Mouse (Mus musculus) thymus, postnatal 25 days (tissue): ENCODE measurements around the gene Igf1r.
A peak's percentile ranks its signal among the peaks of the same experiment; 100 is the strongest.

Experiments used
- DNase-seq: peaks from one replicate; pipeline ENCODE4 v3.0.0; 2022

Igf1r gene

DNA sequence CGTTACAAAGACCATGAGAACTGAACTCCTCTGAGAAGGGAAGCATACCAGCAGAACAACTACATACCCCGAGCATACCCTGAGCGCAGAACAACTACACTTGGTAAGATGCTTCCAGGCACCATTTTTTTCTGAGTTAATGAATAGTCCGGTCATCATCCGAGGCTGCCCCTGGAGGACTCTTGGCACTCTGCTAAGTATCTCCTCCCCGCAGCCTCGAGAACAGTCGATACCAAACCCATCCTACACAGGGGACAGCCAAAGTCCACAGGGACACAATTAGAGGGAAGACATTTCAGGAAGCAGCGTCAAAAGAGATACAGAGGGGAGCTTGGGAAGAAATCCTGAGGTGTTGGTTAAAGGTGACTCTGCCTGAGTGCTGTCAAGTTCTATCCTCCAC is 288.6 kb downstream of the Igf1r start:
- no peak for DNase-seq

DNA sequence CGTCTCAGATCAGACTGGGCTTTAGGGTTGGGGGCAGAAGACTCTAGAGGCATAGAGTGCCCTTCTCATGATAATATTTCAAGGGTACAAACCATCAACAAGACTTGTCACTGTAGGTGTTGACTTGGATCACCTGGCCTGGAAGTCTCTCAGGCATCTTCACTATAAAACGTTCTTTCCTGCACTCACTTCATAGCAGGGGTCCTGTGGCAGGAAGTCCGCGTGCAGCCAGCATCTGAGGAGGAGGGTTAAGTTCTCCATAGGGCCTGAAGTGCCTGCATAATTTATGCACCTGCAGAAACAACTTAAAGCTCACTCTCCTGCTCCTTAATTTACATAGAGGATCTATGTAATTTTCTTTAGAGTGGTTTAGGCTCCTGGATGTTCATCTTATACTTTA is 293.1 kb downstream of the Igf1r start:
- DNase-seq: peak; percentile 22

DNA sequence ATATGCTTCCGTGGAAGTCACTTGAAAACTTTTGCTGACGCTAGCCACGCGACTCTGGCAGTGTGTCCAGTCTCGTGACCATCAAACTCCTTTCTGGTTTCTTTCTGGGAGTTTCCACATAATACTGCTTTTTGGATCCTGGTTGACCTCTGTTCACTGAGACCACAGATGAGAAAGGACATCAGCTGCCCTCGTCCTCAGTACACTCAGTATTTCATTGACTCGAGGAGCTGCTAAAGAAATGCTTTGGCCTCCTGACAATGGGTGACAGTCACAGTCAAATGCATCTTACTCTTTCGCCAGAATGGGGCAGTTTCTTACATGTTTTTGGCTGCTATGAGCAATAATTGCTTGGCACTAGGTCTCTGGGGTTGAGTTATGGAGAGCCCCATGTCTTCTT is 293.6 kb downstream of the Igf1r start:
- no peak for DNase-seq

DNA sequence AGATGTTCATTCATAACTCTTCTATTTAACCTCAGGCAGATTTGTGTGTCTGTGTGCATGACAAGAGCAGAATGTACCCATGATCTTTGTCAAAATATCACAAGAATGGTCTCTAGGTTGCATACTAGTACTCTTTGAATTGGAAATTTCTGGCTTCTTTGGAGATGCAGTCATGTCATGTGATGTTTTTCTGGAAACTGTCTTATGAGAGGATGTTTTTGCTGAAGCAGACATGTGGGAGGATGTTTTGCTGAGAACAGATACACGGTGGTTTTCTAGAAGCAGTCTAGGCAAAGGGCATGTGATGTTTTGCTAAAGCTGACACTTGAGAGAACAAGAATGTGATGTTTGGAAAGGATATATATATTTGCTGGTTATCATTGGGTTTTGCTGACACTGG is 297.8 kb downstream of the Igf1r start:
- no peak for DNase-seq

DNA sequence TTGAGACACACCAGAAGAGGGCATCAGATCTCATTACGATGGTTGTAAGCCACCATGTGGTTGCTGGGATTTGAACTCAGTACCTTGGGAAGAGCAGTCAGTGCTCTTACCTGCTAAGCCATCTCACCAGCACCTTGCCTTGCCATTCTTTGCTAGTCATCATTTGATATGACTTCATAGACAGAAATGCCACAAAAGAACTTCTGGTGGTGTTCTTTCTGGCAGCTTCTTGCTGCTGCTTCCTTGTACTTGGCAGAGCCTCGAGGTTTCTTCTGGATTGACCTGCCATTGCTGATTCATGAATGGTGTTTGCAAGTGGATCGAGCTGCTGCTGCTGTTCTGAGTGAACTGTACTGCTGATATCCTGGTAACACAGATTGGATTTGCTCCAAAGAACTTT is 298.3 kb downstream of the Igf1r start:
- DNase-seq: no peak

DNA sequence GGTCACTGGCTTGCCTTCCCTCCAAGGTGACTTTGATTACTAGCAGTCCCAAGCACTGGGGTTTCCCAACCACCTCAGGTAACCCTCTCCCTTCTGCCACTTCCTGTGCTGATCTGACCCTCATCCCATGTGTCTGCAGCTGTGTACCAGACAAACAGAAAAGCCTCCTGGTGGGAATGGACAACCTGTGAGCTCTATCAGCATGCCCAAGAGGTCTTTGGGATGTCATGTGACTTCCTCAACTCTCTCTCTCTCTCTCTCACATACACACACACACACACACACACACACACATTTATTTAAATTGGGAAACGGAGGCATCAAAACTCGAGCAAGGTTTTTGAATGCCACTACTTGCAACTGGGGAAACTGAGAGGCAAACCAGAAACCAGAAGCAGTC is 305.1 kb downstream of the Igf1r start:
- no peak for DNase-seq

DNA sequence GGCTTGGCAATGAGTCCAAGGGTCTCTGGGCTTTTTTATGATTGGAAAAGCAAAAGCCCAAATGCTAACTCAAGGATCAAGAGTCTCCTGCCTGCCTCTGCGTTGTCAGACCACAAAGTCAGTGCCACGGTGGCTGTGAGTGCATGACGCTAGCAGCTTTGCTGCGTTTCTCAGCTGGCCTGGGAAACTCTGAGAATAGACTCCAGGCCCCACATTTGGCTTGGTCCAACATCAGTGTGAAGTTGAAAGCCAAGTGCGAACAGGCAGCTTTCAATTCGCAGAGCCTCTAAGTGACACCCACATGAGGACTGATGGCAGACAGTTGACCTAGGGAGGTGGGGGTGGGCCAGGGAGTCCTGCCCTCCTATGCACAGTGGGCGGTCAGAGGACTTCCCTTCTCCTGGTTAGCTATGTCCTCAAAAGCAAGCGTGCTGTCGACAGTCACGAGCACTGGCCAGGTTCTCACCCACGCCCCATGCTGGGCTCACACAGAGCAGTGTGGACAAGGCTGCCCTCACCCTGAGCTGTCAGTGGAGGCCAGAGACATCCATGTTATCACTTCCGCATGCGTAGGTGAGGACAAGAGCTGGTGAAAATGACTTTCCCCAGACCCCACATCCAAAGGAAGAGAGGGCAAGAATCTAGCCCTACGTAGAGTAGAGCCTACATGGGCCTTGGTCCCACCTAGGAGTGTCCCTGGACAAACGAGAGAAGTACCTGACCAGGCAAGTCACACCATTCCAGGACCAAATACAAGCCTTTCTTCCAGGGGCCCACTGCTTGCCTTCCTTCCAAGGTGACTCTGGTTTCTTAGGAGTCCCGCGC is 305.9 kb downstream of the Igf1r start:
- no peak for DNase-seq

DNA sequence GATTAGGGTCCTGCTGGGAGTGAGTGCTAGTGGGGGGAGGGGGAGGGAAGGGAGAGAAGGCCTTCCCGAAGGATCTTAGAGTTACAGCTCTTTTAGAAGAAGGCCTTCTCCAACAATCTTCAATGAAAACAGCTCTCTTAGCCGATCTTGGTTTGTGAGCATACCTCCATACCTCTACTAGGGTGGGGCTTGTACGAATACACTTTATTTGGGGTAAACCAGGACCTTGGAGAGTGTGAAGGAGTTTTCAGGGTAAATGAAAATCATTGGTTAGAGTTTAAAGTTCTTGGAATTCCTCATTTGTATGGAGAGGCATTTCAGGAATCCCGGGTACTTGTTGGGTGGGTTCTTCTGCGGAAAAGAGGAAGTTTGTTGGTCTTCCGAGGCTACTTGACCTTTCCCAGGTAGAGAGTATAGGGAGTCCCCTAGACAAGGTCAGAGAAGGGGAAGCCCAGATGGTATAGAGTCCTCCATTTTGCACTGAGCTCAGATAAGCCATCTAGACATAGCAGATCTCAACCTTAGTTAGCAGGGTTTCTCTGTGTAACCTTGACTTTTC is 307.0 kb downstream of the Igf1r start:
- DNase-seq: no peak

DNA sequence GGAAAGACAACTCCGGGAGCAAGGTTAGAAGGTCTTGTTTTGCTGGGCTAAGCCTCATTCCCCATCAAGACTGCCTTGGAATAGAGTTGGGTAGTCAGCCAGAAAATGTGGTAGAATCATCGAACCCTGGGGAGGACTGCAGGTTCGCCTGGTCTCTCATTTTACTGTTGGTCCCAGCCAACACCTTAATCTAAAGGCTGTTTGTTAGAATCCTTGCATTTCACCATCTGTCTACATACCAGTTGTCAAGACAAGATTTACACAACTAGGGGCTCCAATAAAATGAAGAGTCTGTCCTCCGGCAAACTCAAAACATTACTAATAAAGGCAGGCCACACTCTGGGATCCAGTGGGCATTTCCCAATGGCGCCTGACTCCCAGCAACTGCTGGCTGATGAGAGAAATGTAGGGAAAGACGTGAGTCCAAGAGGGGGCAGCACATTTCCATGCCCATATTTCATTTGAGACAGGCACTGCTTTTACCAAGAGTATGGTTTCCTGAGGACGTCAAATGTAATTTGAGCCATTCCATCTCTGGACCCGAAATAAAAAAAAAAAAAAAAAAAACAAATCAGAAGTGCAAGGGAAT is 310.1 kb downstream of the Igf1r start:
- DNase-seq: peak; percentile 39

DNA sequence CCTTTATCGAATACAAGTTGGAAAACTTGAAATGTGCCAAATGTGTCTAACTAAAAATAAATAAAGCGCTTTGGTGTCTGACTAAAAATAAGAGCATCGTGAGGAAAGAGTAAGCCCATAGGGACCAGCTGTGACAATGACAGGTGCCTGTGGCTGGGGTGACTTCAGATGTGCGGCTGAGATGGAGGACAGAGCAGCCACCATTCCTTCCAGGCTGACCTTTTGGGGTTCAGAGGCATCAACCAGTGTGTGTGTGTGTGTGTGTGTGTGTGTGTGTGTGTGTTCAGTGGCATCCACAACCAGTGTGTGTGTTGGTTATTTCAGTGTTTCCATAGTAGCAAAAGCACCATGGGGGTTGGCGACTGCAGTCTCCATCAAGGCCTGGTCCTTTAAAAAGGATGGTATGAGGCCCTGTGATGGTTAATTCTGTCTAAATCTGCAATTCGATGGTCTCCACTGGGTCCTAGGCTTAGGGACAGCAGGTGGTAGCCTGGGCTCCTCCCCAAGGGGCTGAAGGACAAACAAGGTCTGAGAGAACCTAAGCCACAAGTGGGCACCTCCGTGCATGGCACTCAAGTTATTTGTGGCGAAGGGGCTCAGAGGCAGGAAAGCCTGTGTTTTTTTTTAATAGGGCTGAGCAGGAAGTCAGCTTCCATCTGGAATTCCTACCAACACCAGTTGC is 310.9 kb downstream of the Igf1r start:
- peak; percentile 46 for DNase-seq

DNA sequence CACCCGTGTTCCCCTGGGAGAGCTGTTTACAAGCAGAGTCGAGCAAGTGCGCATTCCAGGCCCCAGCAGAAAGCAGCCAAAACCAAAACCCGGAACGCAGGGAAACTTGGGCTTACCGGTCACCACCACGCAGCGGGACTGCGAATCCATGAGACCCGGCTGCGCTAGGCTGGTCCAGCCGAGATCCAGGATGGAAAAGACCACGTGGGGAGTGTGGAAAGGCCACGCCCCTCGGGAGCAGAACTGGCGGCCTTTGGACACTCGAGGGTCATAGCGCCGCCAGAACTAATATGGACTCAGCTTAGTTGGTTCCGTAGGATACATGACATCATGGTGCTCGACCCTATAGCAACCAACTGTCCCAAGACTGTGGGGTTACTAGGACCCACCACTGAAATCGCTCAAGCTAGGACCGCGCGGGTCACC is 311.4 kb downstream of the Igf1r start, which contains the start of gene Pgpep1l:
Pgpep1l (minus strand) TSS at position 206 of the 426 bp plus-strand sequence.
- DNase-seq: peak; percentile 45

DNA sequence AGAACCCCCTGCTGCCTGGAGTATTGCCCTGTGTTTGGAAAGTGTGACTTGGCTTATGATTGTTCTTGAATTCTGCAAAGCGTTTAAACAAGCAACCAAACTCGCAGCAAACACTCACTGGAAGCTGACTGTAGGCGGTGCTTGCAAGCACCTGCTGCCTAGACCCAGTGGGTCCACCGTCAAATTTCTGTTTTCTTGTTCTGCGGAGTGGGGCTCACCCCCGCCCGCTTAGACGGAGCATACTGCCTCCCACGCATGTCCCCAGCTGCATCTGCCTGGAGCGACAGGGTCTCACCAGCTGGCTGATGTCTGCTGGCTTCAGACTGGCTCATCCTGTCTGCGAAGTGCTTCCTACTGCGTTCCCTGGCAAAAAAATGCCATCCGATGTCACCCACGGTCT is 311.9 kb downstream of the Igf1r start:
- peak; percentile 89 for DNase-seq

DNA sequence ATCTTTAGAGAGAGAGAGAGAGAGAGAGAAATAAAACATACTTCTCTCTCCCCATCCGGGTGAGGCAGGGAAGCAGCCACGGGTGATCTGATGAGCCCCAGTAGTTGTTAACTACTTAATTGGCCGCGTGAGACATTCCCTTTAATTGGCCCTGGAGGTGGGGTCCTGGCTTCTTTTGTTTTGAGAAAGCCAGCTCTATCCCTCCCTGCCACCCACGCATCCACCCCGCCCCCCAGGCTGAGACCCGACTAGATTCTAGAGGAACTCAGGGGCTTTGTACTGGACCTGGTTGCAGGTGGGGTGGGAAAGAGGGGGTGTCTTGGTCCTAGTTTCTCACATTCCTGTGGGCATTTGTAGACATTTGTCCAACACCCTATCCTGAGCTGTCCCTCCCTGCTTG is 312.8 kb downstream of the Igf1r start:
- peak; percentile 63 for DNase-seq

DNA sequence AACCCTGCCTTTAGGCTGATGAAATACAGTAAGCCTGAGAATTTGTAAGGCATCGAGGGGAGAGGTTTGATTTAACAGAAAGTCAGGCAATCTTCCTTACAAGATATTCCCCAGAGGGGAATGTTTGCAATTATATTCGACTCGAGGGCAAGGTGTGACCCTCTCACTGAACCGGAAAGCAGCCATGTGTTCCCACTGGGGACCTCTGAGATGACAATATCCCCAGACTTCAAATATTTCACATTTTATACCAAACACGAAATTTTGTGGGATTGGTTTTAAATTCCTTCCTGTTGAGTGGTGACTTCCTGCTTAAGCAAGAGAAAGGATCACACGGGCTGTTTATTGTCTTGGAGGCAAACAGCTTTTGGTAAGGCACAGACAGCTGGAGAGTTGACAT is 314.1 kb downstream of the Igf1r start:
- no peak for DNase-seq

DNA sequence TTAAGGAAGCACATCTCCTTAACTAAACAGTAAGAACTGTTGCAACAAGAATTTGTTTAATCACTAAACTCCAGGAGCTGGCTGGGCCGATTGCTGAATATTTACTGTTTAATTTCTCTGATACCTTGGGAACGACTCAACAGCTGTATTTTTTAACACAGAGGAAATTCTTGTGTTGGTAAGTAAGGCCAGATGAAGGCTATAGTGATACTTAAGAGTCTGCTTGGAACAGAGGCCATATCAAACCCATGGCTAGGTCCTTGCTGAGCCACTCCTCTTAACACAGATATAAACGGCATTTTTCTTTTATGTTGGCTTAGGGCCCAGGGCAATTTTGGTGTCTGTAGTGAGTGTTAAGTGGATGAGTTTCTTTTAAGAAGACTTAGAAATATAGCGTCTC is 317.9 kb downstream of the Igf1r start:
- DNase-seq: no peak

DNA sequence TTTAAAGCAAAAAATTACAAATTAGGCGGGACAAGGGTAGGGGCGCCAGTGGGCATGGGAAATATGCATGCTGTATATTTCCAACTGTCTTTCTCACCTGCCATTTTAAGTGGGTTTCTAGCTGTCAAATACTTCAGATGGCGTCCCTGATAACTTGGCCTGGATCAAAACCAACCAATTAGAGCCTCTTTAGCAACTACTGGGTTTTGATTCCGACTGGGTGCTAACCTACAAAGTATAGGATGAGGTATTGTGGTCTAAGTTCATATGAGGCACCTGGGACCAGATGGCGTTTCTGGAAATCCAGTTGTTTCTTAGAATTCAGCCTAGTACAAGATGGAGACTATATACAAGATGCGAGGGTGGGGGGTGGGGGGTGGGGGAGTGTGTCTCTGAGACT is 319.2 kb downstream of the Igf1r start:
- DNase-seq: no peak

DNA sequence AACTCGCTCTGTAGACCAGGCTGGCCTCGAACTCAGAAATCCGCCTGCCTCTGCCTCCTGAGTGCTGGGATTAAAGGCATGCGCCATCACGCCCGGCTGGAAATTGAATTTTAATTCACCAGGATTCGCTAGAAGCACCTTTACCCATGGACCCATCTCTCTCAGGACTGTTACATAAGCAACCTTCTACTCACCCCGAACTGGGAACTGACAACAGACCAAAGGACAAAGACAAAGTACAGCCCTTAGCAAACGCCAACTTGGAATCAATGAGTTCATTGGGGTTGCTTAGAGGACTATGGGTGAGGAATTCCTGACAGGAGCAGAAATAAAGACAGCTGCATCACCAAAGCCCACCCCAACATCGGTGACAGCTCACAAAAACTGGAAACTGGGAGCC is 320.0 kb downstream of the Igf1r start:
- DNase-seq: no peak

DNA sequence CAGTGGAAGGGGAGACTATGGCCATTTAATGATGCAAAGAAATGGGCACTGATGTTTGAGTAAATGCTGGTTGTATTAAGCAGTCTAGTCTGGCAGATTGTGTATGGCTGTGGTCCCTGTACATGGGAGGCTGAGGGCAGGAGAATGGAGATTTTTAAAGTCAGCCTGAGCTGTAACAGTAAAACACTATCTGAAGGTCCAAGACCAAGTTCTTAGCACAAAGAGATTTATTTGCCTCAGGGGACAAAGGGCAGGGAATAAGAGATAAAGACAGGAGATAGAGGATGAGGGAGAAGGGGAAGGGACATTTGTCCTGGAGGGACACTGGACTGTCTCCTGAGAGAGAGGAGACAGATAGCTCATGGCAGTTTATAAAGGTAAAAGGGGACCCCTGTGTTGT is 320.9 kb downstream of the Igf1r start, which contains the start of gene Fam169b:
Fam169b (plus strand) TSS at position 325 of the 400 bp plus-strand sequence.
- no peak for DNase-seq

DNA sequence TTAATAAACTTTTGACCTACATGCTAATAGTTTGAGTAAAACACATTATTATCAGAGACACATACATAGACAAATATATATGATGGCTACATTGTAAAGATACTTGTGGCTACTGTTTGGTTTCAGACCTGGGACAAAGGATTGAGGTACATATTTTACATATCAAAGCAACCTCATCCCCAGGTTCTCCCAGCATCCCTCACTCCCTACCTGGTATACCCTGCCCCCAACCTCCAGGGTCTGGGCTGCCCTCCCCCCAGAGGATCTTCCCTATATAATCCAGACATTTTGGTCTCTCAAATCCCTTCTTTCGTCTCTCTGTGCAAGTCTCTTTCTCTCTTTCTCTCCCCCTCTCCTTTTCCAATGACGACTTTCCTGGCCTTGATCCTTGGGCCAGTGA is 321.6 kb downstream of the Igf1r start:
- DNase-seq: no peak

DNA sequence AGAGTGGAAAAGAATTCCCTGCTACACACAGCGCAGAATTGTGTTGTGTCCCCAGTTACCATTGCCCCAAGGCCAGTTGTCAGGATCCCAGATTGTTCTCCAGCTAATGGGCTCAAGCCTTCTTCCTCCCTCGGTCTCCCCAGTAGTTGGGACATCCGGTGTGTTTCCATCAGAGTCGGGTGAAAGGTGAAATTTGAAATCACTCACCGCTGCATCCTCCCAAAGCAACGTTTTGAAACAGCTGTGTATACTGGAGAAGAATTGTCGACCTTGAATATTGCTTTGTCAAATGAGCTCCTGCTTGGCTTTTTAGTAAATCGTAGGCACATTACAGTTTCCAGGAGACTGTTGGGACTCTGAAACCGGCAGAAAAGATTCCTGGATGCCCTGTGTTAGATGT is 322.3 kb downstream of the Igf1r start:
- no peak for DNase-seq

DNA sequence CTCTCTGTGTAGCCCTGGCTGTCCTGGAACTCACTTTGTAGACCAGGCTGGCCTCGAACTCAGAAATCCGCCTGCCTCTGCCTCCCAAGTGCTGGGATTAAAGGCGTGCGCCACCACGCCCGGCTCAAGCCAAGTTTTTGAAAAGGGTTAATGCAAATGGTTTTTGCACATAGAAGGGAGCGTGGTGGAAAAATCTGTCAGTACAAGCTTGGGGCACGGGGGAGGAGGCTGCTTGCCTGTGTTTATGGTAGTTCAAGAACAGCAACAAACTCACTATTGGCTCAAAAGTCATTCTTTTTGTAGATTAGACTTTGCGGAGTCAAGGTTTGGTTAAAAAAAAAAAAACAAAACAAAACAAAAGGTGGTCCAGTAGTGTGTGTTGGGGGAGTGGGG is 322.8 kb downstream of the Igf1r start:
- DNase-seq: peak; percentile 57

DNA sequence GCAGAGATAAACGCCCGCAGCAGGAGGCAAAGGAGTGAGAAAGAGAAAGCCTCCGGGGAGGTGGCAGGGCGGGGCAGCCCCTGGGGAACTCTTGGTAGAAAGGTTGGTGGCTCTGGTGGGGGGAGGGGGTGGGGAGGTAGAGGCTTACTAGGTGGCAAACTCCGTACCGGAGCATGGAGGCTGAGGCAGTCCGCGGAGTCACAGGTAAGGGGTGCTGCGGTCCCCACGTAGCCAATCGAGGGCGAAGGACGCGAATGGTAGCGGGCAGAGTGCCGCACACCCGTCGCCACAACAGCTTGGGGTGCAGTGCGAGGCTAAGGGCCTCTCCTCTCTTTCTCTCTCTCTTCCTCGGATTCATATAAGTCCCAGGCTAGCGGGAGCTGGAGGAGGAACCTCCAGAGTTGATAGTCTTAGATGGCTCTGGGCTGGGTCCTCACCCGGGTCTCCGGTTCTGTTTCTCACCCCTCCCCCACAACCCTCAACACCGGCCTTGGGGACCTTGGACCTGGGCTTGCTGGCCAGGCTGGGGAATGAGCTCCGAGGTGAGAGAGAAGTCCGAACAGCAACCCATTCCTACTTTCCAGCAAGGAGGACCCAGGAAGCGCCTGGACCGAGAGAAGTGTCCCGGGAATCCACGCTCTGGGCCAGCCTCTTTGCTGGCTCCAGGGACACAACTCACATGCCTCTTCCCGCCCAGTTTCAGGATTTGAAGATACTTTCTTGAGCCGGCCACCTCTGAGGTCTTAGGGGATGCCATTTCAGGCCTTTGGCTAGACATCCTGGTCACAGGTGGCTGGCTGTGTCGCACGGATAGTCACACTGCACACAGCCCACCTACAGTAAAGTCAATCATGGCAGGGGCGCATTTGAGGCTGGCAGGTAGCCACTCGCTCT is 323.5 kb downstream of the Igf1r start:
- peak; percentile 79 for DNase-seq
